Mouse (Mus musculus): ENCODE measurements at regions not wholly inside any gene's neighbourhood (a gene's known extent, or its start where the extent isn't known, plus 50 kb on each side); places are given as distances from the start of the nearest gene placed in this dataset.

GRCm38 (mm10) chr6:133904501-133904900 lies 50.9 kb upstream of the Kap start:
- no peak for DNase-seq (ENCODE audit: low spot score in 2 of 2)

GRCm38 (mm10) chr6:133934667-133935066 lies 81.1 kb upstream of the Kap start:
- DNase-seq (ENCODE audit: low spot score in 2 of 2), result no peak

- DNase-seq (ENCODE audit: low spot score in 2 of 2), result no peak
Observed at GRCm38 (mm10) chr6:133935671-133936070, 82.1 kb upstream of the Kap start.

- no peak for DNase-seq (ENCODE audit: low spot score in 2 of 2)
Observed at GRCm38 (mm10) chr6:133959902-133960634, 75.4 kb upstream of the Etv6 start.

DNA sequence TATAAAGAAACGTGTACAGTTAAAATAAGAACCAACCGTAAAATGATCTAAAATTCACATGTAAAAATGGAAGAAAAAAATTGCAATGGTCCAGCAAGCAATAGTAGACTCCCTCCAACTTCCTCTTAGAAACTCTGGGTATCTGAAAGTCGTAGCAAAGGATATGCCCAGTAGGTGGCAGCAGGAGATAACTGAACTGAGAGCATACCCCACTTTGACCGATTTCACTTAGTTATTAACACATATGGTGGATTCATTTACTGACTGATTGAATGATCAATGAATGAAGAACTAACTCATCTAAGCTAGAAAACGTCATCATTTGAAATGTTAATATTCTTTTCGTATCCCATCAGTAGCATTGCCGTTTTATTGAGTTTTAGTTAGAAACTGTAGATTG lies 74.8 kb upstream of the Etv6 start:
- DNase-seq (ENCODE audit: low spot score in 2 of 2), result peak; percentile 73 to 79

DNA sequence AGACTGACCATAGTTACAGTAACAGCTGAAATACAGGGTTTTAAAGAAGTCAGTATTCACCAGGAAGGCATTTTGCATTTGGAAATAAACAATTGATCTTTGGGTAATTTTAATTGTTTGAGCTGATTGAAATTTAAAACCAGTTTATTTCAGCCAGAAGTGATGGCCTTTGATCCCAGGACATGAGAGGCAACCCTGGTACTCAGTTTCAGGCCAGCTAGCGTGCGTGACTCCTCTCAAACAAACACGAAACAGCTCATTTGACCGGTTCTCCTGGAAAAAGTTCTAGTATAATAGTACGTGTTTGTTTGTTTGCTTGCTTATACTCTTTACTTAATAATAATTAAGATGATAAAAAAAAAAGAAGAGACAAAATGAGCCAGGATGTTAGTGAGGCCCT lies 72.9 kb upstream of the Etv6 start:
- DNase-seq (ENCODE audit: low spot score in 2 of 2), result no peak

DNA sequence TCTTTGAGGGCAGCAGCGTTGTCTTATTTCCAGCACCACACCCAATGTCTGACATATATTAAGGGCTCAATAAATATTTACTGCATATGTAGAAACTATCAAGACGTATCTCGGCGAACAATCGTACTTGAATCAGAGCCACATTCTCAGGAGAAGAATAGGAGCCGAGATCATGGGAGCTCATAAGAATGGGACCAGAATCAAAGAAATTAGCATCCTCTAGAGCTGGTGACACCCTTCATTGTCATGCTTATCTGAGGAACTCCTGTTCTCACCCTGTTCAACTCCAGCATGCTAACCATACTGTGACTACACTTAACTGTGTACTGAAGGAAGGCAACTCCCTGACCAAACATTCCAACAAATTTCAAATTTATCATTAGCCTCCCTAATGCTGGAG lies 72.2 kb upstream of the Etv6 start:
- DNase-seq (ENCODE audit: low spot score in 2 of 2), result no peak

DNA sequence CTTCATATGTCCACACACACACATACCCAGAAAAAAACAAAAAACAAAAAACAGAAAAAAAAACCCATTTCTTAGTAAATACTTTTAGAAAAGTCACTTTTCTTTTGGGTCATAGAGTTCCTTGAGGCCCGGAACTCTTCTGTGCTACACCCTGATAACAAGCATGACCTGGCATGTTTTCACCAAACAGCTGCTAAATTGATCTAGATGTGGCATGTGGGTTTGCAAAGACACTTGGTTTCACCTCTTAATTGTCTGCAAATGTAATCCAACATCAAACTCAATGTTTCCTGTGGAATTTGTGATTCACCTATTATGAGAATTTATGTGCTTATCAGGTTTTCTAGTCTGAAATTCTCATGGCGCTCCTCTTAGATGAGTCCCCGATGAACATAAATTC lies 68.2 kb upstream of the Etv6 start:
- no peak for DNase-seq (ENCODE audit: low spot score in 2 of 2)

- DNase-seq (ENCODE audit: low spot score in 2 of 2), result no peak
Observed at GRCm38 (mm10) chr6:133972054-133972705, 63.3 kb upstream of the Etv6 start.

- DNase-seq (ENCODE audit: low spot score in 2 of 2), result no peak
Observed at GRCm38 (mm10) chr6:133973205-133973838, 62.2 kb upstream of the Etv6 start.

DNA sequence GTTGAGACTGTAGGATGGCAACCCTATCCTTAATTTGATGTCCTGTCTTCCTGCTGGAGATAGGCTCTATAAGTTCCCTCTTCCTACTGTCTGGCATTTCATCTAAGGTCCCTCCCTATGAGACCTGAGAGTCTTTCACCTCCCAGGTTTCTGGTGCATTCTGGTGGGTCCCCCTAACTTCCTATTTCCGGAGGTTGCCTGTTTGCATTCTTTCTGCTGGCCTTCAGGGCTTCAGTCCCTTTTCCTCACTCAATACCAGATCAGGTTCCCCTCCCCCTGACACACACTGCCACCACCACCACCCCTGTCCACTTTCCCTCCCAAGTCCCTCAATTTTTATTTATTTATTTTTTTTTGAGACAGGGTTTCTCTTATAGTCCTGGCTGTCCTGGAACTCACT lies 59.5 kb upstream of the Etv6 start:
- no peak for DNase-seq (ENCODE audit: low spot score in 2 of 2)

DNA sequence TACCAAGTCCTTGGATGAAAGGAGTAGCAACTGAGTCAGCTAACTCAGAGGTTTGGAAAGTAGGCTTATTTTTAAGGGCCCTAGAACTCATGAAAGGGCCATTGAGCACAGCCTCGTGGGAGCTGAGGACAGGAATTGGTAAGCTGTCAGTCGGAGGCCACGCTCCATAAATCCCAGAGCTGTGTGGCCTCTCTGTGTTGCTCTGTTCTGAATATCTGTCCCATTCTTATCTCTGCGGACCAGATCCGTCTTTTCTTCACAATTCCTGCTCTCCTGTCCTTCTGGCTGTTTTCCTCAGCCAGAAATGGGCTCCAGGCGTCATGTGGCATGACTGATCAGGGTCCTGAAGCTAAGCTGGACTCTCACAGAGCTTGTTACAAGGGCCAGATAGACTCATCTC lies 58.6 kb upstream of the Etv6 start:
- DNase-seq (ENCODE audit: low spot score in 2 of 2), result no peak

DNA sequence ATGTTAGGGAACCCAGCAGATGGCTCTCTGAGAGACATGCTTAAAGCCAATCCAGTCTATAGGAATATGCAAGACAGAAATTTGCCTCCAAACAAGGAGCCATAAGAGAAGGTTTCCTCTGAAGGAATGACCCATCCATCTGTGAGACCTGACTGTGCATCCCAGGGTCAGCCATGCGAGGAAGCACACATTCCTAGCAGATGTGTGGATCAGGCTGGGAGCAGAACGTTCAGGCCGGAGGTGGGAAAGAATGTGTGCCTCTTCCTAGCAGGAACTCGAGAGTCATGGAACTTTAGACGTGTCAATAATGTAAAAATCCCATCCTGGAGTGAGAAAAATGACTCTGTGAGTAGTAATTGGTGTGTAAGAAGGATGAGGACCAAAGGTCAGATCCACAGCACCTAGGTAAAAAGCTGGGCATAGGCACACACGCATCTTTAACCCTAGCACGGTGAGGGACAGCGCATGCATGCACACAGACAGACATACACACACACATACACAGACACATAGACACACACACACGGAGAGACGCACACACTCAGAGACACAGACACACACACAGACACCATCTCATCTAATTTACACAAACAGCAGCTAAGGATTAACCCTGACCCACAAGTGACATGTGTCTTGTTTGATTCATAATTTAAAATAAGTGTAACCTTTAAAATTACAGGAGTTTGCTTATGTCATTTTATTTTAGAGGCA lies 51.5 kb upstream of the Etv6 start:
- no peak for DNase-seq (ENCODE audit: low spot score in 2 of 2)

DNA sequence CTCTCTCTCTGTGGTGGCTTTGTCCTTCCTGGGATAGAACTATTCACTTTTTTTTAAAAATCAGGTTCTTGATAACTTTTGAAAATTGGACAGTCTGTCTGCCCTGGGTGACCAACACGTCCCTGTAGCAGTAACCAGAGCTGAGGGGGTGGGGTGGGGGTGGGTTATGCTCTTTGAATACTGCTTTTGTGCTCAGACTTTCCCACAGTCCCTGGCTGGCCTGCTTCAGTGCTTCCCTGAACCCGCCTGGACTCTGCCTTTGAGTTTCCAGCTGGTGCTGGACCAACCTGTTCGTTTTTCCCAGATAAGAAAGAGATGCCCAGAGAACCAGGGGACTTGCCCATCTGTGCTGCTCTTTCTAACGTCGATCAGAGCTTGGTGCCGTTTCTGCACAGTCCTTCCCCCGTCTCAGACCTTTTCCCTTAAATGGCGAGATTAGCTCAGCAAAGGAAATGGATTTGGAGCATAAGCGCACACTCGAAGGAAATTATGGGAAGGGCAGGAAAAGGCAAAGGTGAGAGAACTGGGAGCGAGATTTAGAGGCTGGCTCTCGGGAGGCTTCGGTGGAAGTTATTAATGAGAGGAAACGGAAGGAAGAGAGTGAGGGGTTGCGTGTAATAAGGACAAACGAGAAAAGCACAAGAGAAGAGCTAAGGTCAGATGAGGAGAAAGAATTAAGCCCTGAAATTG lies 50.7 kb upstream of the Etv6 start:
- no peak for DNase-seq (ENCODE audit: low spot score in 2 of 2)

Measured in spleen, postnatal 36 days (tissue).